Mouse (Mus musculus) spleen, postnatal 4 days (tissue): Measurements from ENCODE around the gene Shbg.
"Not testable (repeated sequence)": the region's sequence is repeated elsewhere in the genome, so short reads cannot be mapped to it uniquely, and the experiment has no call there.

Experiments used
- DNase-seq, 2 experiments: peaks; one replicate each; pipeline ENCODE4 v3.0.0; 2022; ENCODE audit warnings: low spot score in 2 of 2

The Shbg gene

GRCm38 (mm10) chr11:69632284-69633089 lies 14.8 kb upstream of the Shbg start, which contains the start of gene Fxr2:
Gene Fxr2 (plus strand): TSS chr11:69632990.
- peak; percentile 100 for DNase-seq

- no peak for DNase-seq
Observed at GRCm38 (mm10) chr11:69629802-69630201, 12.1 kb upstream of the Shbg start.

- peak; percentile 79 to 92 for DNase-seq
Observed at GRCm38 (mm10) chr11:69628286-69628685, 10.6 kb upstream of the Shbg start.

GRCm38 (mm10) chr11:69624339-69624738 lies 6.6 kb upstream of the Shbg start:
- DNase-seq = not testable (repeated sequence)

GRCm38 (mm10) chr11:69623006-69623405 lies 5.3 kb upstream of the Shbg start:
- no peak for DNase-seq

GRCm38 (mm10) chr11:69622406-69622805 lies 4.7 kb upstream of the Shbg start:
- DNase-seq = no peak

GRCm38 (mm10) chr11:69621571-69622268 lies 4.0 kb upstream of the Shbg start, which contains the start of gene Sat2:
Gene Sat2 (plus strand): TSS chr11:69622024.
- no peak for DNase-seq

- DNase-seq = no peak
Observed at GRCm38 (mm10) chr11:69620394-69621081, 2.8 kb upstream of the Shbg start.

- DNase-seq = no peak
Observed at GRCm38 (mm10) chr11:69616781-69617180, 924 bp downstream of the Shbg start.

- not testable (repeated sequence) for DNase-seq
Observed at GRCm38 (mm10) chr11:69614257-69614588, 3.5 kb downstream of the Shbg start.

GRCm38 (mm10) chr11:69613553-69614256 lies 4.0 kb downstream of the Shbg start:
- peak; percentile 83 to 91 for DNase-seq

GRCm38 (mm10) chr11:69610899-69611298 lies 6.8 kb downstream of the Shbg start:
- no peak for DNase-seq

- no peak for DNase-seq
Observed at GRCm38 (mm10) chr11:69609416-69609815, 8.3 kb downstream of the Shbg start.

- no peak for DNase-seq
Observed at GRCm38 (mm10) chr11:69608525-69608924, 9.2 kb downstream of the Shbg start.

- DNase-seq = no peak
Observed at GRCm38 (mm10) chr11:69606832-69607231, 10.9 kb downstream of the Shbg start.

GRCm38 (mm10) chr11:69606491-69606795 lies 11.3 kb downstream of the Shbg start:
- no peak for DNase-seq

- DNase-seq = peak; percentile 85 to 91
Observed at GRCm38 (mm10) chr11:69605726-69606490, 11.8 kb downstream of the Shbg start, which contains the start of gene Atp1b2. Gene Atp1b2 (minus strand): TSS chr11:69605942.

- peak; percentile 36 to 76 for DNase-seq
Observed at GRCm38 (mm10) chr11:69604795-69605664, 12.7 kb downstream of the Shbg start.

GRCm38 (mm10) chr11:69604347-69604746 lies 13.4 kb downstream of the Shbg start:
- DNase-seq = no peak

GRCm38 (mm10) chr11:69603516-69603915 lies 14.2 kb downstream of the Shbg start:
- DNase-seq = no peak
